Mouse (Mus musculus) left cerebral cortex, postnatal 36 days (tissue): ENCODE measurements around the gene Bud13. TPM values are rescaled to one million over a fixed set of nuclear protein-coding genes. Genes with fewer than 3 reads are reported as not detected.

ENCODE experiments used
- DNase-seq, 2 experiments: peaks; one replicate each; pipeline ENCODE4 v3.0.0; 2021 to 2022; ENCODE audit warnings: low spot score in 2 of 2, mixed read lengths in 1 of 2
- intact Hi-C: fragments of 180-260 bp; cut with DNase I; formaldehyde crosslinking; loops from one replicate; pipeline ENCODE4 v1.15.1; 2025
- total RNA-seq, 2 experiments: library from RNA; stranded (reverse); gene quantifications; 2 replicates each; pipeline ENCODE4 v1.2.3; 2021

Bud13 gene
- total RNA-seq, result 10 to 100 TPM; 10.4 to 16.2 TPM

DNA sequence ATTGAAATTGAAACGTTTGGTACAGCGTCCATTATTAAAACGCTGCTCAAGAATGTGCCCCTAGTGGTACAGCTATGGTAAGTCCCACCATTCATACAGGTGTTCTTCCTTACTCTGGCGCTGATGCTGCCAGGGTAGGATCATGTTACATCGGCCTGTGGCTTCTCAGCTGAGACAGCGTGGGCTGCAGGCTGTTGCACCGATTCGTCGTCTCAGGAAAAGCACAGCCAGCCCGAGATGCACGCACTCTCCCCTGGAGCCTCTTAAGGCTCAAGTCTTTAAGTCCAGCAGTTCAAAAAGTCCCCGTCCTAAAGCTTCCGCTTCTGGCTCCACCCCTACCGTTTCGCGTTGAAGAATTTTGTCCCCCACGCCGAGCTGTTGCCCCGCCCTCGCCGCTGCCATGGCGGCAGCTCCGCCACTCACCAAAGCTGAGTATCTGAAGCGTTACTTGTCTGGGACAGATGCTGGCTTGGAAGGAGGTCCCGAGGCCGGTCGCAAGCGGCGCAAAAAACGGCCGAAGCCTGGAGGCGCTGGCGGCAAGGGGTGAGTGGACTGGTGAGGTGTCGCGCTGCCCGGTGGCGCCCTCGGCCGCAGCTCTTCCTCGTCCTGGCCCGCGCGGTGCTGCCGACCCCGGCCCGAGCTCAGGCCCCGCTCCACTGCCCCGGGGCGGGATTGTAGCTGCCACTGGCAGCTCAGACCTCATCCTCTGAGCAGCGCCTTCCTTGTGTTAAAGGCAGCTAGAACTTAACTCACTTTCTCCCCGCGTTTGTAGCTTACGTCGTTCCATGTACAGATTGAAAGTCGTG, at the start of gene Bud13:
TSS of gene Bud13 (plus strand) at position 378 of the 806 bp plus-strand sequence.
- peak; percentile 91 to 93 for DNase-seq

DNA sequence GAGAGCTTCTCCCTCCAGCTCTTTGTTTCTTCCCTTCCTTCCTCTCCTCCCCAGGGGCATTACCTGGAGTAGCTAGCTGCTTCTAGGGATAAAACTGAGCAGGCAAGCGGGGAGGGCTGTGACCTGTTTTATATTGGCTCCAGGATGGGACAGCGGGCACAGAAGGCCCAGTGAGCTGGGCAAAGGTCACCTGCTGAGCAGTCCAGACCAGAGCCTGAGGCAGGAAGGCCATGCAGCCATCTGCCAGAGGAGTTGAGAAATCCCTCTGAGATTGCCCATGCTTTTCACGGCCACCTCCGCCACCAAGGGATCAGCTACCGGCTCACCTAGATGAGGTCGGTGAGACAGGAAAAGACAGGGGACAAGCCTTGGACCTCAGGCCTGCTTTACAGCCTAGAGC, 47.6 kb upstream of the Bud13 start:
- intact Hi-C loops, result no loop called here
- no peak for DNase-seq

More for the DNA sequence above, at the start of gene Bud13:
- intact Hi-C loops, result no loop called here

GRCm38 (mm10) chr9:46235596-46235648, 47.4 kb upstream of the Bud13 start, which contains the start of gene Apoc3:
Apoc3 (minus strand) TSS chr9:46235636.
- DNase-seq, result no peak
- intact Hi-C loops, result no loop called here

GRCm38 (mm10) chr9:46235649-46236048, 47.2 kb upstream of the Bud13 start:
- intact Hi-C loops, result no loop called here
- no peak for DNase-seq

- no peak for DNase-seq
- intact Hi-C loops, result no loop called here
Observed at GRCm38 (mm10) chr9:46238850-46239249, 44.0 kb upstream of the Bud13 start.

- no peak for DNase-seq
- intact Hi-C loops, result no loop called here
Observed at GRCm38 (mm10) chr9:46240526-46241153, 42.2 kb upstream of the Bud13 start, which contains the start of gene Apoa4. Apoa4 (plus strand) TSS chr9:46240696.

GRCm38 (mm10) chr9:46241818-46242217, 41.0 kb upstream of the Bud13 start:
- DNase-seq, result no peak
- intact Hi-C loops, result no loop called here

DNA sequence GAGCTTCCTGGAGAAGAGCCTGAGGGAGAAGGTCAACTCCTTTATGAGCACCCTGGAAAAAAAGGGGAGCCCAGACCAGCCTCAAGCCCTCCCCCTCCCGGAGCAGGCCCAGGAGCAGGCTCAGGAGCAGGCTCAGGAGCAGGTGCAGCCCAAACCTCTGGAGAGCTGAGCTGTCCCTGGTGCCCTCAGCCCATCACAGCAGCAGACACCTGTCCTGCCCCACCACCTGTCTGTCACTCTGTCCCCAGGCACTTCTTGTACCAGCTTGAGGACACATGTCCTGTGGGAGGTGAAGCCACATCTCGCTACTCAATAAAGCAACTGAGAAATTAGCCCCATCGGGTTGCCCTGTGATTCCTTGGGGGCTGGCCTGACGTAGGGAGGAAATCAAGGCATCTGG, 39.7 kb upstream of the Bud13 start:
- intact Hi-C loops, result no loop called here
- no peak for DNase-seq

DNA sequence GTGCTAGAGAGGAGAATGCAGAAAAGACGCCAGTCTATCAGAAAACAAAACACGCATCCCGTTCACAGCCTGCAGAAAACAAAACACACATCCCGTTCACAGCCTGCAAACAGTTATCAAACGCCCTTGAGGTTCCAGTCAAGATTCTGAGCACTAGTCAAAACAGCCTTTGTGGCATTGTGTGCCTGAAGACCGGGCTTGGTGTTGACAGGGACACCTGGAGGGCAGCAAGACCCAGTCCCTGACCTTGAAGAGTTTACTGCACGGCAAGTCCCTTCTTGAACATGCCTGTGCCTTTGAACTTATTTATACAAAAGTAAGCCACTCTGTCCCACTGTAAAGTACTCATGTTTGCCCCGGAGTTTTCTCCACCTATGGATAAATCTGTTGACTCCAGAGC, 39.2 kb upstream of the Bud13 start:
- intact Hi-C loops, result no loop called here
- no peak for DNase-seq

DNA sequence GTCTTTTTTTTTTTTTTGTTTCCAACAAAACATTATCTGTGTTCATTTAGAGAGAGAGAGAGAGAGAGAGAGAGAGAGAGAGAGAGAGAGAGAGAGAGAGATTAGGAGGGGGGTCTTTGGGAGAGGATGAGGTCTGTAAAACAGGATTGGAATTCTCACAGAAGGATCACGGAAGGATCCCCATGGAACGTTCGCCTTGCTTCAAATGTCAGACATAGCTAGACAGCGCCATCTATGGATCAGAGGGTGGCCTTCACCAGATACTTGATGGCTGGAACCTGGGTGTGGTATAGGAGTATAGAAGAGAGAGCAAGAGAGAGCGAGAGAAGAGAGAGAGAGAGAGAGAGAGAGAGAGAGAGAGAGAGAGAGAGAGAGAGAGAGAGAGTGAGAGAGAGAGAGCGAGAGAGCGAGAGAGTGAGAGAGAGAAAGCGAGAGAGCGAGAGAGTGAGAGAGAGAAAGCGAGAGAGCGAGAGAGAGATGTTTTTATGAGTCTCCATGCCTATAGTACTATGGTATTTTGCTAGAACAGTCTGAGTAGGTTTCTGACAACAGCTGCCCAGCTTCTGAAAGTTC, 36.0 kb upstream of the Bud13 start:
- DNase-seq, result peak; percentile 45 to 46
- intact Hi-C loops, result loop anchor here (2.0 to 5.0 kb wide), 2 partner anchors 55 to 244 kb away; no protein-coding TSS in a partner anchor

DNA sequence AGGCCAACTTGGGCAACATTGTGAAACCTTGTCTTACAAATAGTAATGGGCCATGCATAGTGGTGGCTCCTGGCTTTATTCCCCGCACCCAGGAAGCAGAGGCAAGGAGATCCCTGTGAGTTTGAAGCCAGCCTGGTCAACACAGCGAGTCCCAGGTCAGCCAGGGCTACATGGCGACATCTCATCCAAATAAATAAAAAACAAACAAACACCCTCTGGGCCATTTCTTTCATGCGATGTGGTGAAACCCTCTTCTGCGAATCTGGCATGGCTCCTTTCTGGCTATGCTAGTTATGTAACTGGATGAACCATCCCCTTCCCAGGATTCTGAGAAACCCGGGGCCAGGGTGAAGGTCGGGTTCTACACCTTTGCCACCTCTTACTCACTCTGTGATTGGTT, 26.6 kb upstream of the Bud13 start:
- no peak for DNase-seq
- intact Hi-C loops, result no loop called here

- intact Hi-C loops, result no loop called here
- DNase-seq, result no peak
Observed at GRCm38 (mm10) chr9:46256658-46257385, 26.0 kb upstream of the Bud13 start.

- intact Hi-C loops, result no loop called here
Observed at GRCm38 (mm10) chr9:46257546-46257945, 25.3 kb upstream of the Bud13 start.

DNA sequence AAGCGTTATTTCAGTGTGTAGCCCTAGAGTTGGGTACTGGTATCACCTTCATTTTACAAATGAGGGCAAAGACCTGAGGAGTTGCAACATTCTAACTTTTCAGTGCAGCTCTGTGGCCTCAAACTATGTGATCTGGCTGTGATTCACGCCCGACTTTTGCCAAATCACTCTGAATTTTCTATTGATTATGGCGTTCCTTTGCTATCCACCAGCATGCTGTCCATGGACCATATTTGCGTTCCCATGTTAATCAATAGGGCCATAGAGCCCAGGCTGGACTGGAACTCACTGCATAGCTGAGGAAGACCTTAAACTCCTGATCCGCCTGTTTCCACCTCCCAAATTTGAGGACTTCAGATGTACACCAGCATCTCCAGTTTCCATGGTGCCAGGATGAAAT, 23.7 kb upstream of the Bud13 start:
- intact Hi-C loops, result no loop called here
- DNase-seq, result no peak

More at GRCm38 (mm10) chr9:46257546-46257945, 25.3 kb upstream of the Bud13 start:
- no peak for DNase-seq

- no peak for DNase-seq
- intact Hi-C loops, result no loop called here
Observed at GRCm38 (mm10) chr9:46261131-46261530, 21.7 kb upstream of the Bud13 start.

- intact Hi-C loops, result no loop called here
- DNase-seq, result no peak
Observed at GRCm38 (mm10) chr9:46268343-46268873, 14.4 kb upstream of the Bud13 start, which contains the start of gene Apoa5. Apoa5 (plus strand) TSS chr9:46268633.

- intact Hi-C loops, result no loop called here
- DNase-seq, result no peak
Observed at GRCm38 (mm10) chr9:46269125-46269524, 13.7 kb upstream of the Bud13 start.

DNA sequence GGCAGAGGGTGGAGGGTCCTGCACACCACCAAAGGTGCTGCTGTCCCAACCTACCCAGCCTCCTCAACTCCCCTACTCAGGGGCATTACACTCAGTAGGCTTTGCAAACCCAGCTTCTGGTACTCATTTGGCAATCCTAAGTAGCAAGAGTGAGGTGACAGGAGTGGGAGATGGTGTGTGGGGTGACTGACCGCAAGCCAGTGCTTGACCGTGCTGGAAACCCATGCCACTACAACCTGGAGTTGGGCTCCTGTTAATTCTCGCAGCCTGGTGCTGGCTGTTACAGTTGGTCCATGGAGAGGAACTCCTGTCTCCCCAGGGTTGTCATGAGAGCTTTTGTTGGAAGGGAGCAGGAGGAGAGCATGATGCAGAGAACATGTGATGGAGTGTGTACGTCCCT, 12.0 kb upstream of the Bud13 start:
- DNase-seq, result no peak
- intact Hi-C loops, result no loop called here

GRCm38 (mm10) chr9:46272070-46272469, 10.7 kb upstream of the Bud13 start:
- DNase-seq, result no peak
- intact Hi-C loops, result no loop called here

DNA sequence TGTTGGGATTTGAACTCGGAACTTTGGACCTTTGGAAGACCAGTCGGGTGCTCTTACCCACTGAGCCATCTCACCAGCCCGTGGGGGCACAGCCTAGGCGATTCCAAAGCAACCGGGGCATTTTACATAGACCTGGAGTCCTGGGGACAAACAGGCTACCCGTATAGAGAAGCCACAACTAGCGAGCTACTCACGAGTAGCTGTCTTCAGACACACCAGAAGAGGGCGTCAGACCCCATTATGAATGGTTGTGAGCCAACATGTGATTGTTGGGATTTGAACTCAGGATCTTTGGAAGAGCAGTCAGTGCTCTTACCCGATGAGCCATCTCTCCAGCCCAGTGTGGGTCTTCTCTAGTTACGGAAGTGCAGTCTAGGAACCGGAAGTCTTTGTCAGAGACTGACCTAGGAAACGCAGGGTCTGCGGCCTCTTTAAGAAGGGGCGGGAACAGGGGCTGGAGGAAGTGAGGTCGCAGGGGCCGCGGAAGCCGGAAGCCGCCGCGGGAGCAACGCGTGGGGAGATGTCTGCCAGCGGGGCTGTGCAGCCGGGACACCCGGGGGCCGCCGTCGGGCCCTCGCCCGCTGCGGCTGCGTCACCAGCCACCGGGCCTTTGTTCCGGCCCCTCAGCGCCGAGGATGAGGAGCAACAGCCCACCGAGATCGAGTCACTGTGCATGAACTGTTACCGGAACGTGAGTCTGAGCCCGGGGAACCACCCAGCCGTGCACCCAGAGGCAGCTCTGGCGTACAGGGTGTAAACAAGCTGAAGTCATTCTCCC, 9.9 kb upstream of the Bud13 start, which contains the start of gene Zpr1:
TSS of gene Zpr1 (plus strand) at position 388 of the 778 bp plus-strand sequence.
- intact Hi-C loops, result no loop called here
- DNase-seq, result peak; percentile 90 to 91
